Mouse (Mus musculus): ENCODE results near the gene Tnfrsf9.

Gene Tnfrsf9

GRCm38 (mm10) chr4:150937293-150938062, 23.1 kb downstream of the Tnfrsf9 start:
- peak; percentile 39 for DNase-seq

- no peak for DNase-seq
Measured at GRCm38 (mm10) chr4:150938063-150938452, 23.7 kb downstream of the Tnfrsf9 start.

GRCm38 (mm10) chr4:150939991-150940651, 25.8 kb downstream of the Tnfrsf9 start:
- no peak for DNase-seq

GRCm38 (mm10) chr4:150944707-150945106, 30.3 kb downstream of the Tnfrsf9 start:
- no peak for DNase-seq

GRCm38 (mm10) chr4:150950972-150951371, 36.6 kb downstream of the Tnfrsf9 start:
- DNase-seq = no peak

- DNase-seq = no peak
Measured at GRCm38 (mm10) chr4:150956369-150957105, 42.2 kb downstream of the Tnfrsf9 start.

DNA sequence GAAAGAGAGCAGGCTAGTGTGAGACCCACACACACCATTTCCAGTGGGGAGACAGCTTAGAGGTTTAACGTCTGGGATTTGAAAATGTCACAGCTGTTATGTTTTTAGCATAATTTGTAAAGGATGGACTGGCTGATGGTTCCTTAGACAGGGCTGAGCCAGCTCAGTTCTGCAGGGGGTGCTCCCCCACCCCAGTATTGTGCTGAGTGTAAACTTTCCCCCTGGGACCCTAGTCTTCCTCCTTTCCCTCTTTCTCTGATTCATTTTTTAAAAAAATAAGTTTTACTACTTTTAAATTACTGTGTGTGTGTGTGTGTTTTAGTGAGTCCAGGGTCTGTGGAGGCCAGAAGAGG, 42.7 kb downstream of the Tnfrsf9 start:
- DNase-seq = no peak

- DNase-seq = peak; percentile 44
Measured at GRCm38 (mm10) chr4:150958536-150958935, 44.2 kb downstream of the Tnfrsf9 start.

- peak; percentile 67 for DNase-seq
Measured at GRCm38 (mm10) chr4:150962231-150962630, 47.9 kb downstream of the Tnfrsf9 start.

DNA sequence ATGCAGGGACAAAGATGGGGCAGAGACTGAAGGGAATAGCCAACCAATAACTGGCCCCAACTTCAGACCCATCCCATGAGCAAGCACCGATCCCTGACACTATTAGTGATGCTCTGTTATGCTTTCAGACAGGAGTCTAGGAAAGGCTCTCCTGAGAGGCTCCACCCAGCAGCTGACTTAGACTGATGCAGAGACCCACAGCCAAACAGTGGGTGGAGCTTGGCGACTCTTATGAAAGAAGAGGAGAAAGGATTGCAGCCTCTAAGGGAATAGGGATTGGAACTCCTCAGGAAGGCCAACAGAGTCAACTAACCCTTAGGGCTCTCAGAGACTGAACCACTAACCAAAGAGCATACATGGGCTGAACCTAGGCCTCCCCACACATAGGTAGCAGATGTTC, 49.3 kb downstream of the Tnfrsf9 start:
- DNase-seq = no peak

DNA sequence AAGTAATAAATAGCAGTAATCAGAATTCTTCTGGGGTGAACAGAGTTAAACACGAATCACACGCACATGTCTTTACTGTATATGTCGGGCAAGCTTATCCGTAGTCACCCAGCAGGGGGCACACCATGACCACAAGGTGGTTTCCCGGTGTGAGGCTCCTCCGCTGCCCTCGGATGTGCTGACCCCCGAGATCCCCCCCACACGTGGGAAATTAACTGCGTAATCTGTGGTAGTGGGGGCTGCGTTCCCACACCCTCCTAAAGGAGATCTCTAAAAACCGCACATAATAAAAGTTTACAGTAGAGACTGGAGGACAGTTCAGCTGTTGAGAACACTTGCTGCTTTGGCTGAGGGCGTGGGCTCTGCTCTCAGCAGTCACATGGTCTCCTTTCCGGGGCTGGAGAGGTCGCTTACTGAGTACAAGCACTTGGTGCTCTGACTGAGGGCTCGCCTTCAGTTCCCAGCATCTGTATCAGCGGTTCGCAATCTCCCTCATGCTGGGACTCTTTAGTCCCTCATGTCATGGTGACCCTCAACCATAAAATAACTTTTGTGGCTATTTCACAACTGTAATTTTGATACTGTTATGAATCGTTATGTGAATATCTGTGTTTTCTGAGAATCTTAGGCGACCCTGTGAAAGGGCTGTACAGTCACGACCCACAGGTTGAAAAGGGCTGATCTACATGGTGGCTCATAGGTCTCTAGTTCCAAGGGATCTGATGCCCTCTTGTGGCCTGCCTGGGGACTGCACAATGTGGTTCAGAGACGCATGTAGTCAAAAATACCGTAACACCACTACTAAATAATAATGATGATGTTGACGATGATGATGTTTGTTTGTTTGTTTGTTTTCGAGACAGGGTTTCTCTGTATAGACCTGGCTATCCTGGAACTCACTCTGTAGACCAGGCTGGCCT, 50.5 kb downstream of the Tnfrsf9 start:
- DNase-seq = peak; percentile 88

- no peak for DNase-seq
Measured at GRCm38 (mm10) chr4:150965555-150965951, 51.2 kb downstream of the Tnfrsf9 start.

- DNase-seq = peak; percentile 63
Measured at GRCm38 (mm10) chr4:150966556-150966955, 52.2 kb downstream of the Tnfrsf9 start.

- DNase-seq = no peak
Measured at GRCm38 (mm10) chr4:150968956-150969355, 54.6 kb downstream of the Tnfrsf9 start.

- no peak for DNase-seq
Measured at GRCm38 (mm10) chr4:150973264-150973663, 58.9 kb downstream of the Tnfrsf9 start.

- DNase-seq = peak; percentile 34
Measured at GRCm38 (mm10) chr4:150975145-150975544, 60.8 kb downstream of the Tnfrsf9 start.

DNA sequence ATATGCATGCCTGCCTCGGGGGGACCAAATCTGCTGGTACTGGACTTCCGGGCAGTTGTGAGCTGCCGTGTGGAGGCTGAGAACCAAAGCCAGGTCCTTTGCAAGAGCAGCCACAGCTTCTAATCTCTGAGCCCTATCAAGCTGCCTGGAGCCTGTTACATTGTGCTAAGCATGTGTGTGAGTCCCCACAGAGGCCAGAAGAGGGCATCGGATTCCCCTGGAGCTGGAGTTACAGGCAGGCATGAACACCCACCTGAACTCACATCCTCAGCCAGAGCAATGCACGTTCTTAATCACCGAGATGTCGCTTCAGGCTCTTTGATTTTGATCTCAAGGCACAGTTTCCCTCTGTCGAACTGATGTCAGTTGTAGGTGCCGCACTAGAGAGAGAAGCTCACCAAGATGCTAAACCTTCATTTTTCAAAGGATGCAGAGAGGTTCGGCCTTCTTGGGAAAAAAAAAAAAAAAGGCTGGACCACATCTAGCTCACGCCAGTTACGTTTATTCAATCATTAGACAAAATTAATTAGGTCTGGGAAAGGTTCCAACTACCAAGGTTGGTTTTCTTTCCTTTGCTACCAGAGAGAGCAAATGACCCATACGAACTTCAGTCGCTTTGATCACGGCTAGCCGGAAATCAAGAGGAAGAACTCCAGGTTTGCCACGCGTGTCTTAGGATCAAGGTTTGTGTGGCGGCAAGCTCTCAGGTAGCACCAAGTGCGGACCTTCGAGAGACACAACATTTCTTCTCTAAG, 64.0 kb downstream of the Tnfrsf9 start:
- peak; percentile 18 for DNase-seq

DNA sequence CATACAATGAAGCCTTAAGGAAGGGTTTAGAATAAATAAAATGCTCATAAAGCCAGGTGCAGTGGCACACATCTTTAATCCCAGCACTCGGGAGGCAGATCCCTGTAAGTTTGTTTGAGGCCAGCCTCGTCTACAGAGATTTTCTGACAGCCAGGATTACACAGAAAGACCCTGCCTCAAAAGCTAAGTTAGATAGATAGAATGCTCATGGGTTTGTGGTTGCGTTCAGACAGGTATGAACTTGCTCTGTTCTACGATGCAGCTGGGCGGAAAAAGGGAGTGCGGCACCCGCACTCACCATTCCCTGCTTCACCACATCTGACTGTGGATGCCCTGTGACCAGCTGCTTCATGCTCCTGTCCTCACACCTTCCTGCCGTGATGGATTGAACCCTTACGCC, 65.1 kb downstream of the Tnfrsf9 start:
- DNase-seq = no peak

DNA sequence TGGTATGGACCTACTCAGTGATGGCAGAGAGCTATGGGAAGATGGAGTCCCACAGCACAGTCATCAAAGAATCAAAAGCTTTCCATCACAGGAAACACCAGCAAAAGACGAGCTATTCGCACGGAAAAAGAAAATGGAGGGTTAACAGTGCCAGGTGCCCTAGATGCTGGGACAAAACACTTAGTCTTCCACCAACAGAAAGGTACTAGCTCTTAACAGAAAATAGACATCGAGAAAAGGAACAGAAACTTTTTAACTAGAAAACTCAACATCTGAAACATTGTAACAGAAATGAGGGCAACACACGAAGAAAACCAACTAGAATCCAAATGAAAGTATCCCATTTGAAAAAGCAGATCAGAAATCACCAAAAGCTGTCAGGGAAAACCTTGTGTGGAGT, 65.8 kb downstream of the Tnfrsf9 start:
- DNase-seq = no peak

DNA sequence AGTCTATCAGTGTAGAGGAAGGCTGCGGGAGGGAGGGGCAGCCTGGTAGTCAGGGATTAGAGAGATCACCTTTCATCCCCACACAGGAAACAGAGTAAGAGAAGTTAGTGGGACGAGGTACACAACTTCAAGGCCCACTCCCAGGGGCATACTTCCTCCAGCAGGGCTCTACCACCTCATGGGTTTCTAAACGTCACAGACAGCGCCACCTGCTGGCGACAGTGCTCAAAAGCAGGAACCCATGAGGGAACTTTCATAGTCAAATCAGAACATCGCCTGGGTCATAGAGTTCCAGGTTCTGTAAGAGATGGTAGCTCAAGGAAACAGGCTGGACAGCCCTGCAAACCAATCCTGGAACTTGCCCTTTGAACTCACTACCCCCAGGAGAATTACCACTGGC, 75.8 kb downstream of the Tnfrsf9 start:
- peak; percentile 31 for DNase-seq

Measured in kidney, postnatal 14 days (tissue).